Mouse (Mus musculus): Measurements from ENCODE around the gene Pvrig. TPM values are rescaled to one million over a fixed set of nuclear protein-coding genes. Genes with fewer than 3 reads are reported as not detected.
"Not testable (repeated sequence)": the region's sequence is repeated elsewhere in the genome, so short reads cannot be mapped to it uniquely, and the experiment has no call there.

Pvrig gene
- not detected in 2 replicates for polyA plus RNA-seq (2011; ENCODE audit: insufficient read depth, insufficient read length, low read depth, missing spikeins)

GRCm38 (mm10) chr5:138341661-138342060 is at the start of gene Pvrig:
Gene Pvrig, plus strand, starts transcription at chr5:138341961.
- no peak within 1 kb of the TSS for H3K4me3 ChIP-seq (ENCODE audit: low read depth, low read length)
- no peaks in the 10 kb centered on the region for H3K36me3 ChIP-seq (ENCODE audit: control insufficient read depth, insufficient read depth, low read length, poor library complexity, severe bottlenecking)
- H3K9me3 ChIP-seq (replicated peaks; ENCODE audit: control insufficient read depth, insufficient read depth, low read length, poor library complexity, severe bottlenecking) = no peaks in the 10 kb centered on the region
- no peaks in the 10 kb centered on the region for H3K4me1 ChIP-seq (ENCODE audit: control insufficient read depth, insufficient read depth, low read length)
- H3K27me3 ChIP-seq (ENCODE audit: control insufficient read depth, insufficient read depth, low read length, poor library complexity, severe bottlenecking) = no peaks in the 10 kb centered on the region
- no peak within 1 kb of the TSS for H3K27ac ChIP-seq (ENCODE audit: insufficient read depth, low read length)
- no peak within 1 kb of the TSS for H3K9ac ChIP-seq (ENCODE audit: low read depth, poor library complexity, severe bottlenecking)
- no peak for TF ChIP-seq EP300 (IDR thresholded peaks at IDR 0.05; ENCODE audit: insufficient read depth, low read depth, low read length)
- no peak for TF ChIP-seq POLR2A (IDR thresholded peaks at IDR 0.05; ENCODE audit: insufficient read depth, low read length)
- TF ChIP-seq CTCF (IDR thresholded peaks at IDR 0.05; ENCODE audit: low read depth, low read length) = no peak

GRCm38 (mm10) chr5:138294158-138294557 is 47.6 kb upstream of the Pvrig start:
- Histone ChIP-seq H3K4me3 (ENCODE audit: low read depth, low read length) (no peak overlapping the region), H3K9ac (ENCODE audit: low read depth, poor library complexity, severe bottlenecking) (no peak overlapping the region)

GRCm38 (mm10) chr5:138299613-138300012 is 42.1 kb upstream of the Pvrig start:
- Histone ChIP-seq H3K4me1 (ENCODE audit: control insufficient read depth, insufficient read depth, low read length) (no peaks in the 10 kb centered on the region), H3K9me3 (replicated peaks; ENCODE audit: control insufficient read depth, insufficient read depth, low read length, poor library complexity, severe bottlenecking) (no peaks in the 10 kb centered on the region), H3K27ac (ENCODE audit: insufficient read depth, low read length) (no peak overlapping the region), H3K4me3 (ENCODE audit: low read depth, low read length) (no peak overlapping the region), H3K9ac (ENCODE audit: low read depth, poor library complexity, severe bottlenecking) (no peak overlapping the region), H3K36me3 (ENCODE audit: control insufficient read depth, insufficient read depth, low read length, poor library complexity, severe bottlenecking) (peaks cover 2% of the 10 kb centered on the region), H3K27me3 (ENCODE audit: control insufficient read depth, insufficient read depth, low read length, poor library complexity, severe bottlenecking) (no peaks in the 10 kb centered on the region)
- TF ChIP-seq EP300 (IDR thresholded peaks at IDR 0.05; ENCODE audit: insufficient read depth, low read depth, low read length) (no peak), POLR2A (IDR thresholded peaks at IDR 0.05; ENCODE audit: insufficient read depth, low read length) (no peak), CTCF (IDR thresholded peaks at IDR 0.05; ENCODE audit: low read depth, low read length) (no peak)

More at GRCm38 (mm10) chr5:138294158-138294557, 47.6 kb upstream of the Pvrig start:
- no peaks in the 10 kb centered on the region for H3K4me1 ChIP-seq (ENCODE audit: control insufficient read depth, insufficient read depth, low read length)
- TF ChIP-seq EP300 (IDR thresholded peaks at IDR 0.05; ENCODE audit: insufficient read depth, low read depth, low read length) (no peak), POLR2A (IDR thresholded peaks at IDR 0.05; ENCODE audit: insufficient read depth, low read length) (no peak), CTCF (IDR thresholded peaks at IDR 0.05; ENCODE audit: low read depth, low read length) (no peak)
- no peaks in the 10 kb centered on the region for H3K27me3 ChIP-seq (ENCODE audit: control insufficient read depth, insufficient read depth, low read length, poor library complexity, severe bottlenecking)
- H3K9me3 ChIP-seq (replicated peaks; ENCODE audit: control insufficient read depth, insufficient read depth, low read length, poor library complexity, severe bottlenecking) = no peaks in the 10 kb centered on the region
- H3K36me3 ChIP-seq (ENCODE audit: control insufficient read depth, insufficient read depth, low read length, poor library complexity, severe bottlenecking) = peaks cover 6% of the 10 kb centered on the region; the same call in 1 of the 2 replicates
- H3K27ac ChIP-seq (ENCODE audit: insufficient read depth, low read length) = no peak overlapping the region

GRCm38 (mm10) chr5:138312795-138313194 is 29.0 kb upstream of the Pvrig start:
- Histone ChIP-seq H3K27me3 (ENCODE audit: control insufficient read depth, insufficient read depth, low read length, poor library complexity, severe bottlenecking) (no peaks in the 10 kb centered on the region), H3K27ac (ENCODE audit: insufficient read depth, low read length) (no peak overlapping the region), H3K4me1 (ENCODE audit: control insufficient read depth, insufficient read depth, low read length) (no peaks in the 10 kb centered on the region), H3K9ac (ENCODE audit: low read depth, poor library complexity, severe bottlenecking) (no peak overlapping the region), H3K36me3 (ENCODE audit: control insufficient read depth, insufficient read depth, low read length, poor library complexity, severe bottlenecking) (peaks cover 3% of the 10 kb centered on the region), H3K4me3 (ENCODE audit: low read depth, low read length) (no peak overlapping the region), H3K9me3 (replicated peaks; ENCODE audit: control insufficient read depth, insufficient read depth, low read length, poor library complexity, severe bottlenecking) (no peaks in the 10 kb centered on the region)
- TF ChIP-seq CTCF (IDR thresholded peaks at IDR 0.05; ENCODE audit: low read depth, low read length) (no peak), POLR2A (IDR thresholded peaks at IDR 0.05; ENCODE audit: insufficient read depth, low read length) (no peak), EP300 (IDR thresholded peaks at IDR 0.05; ENCODE audit: insufficient read depth, low read depth, low read length) (no peak)

GRCm38 (mm10) chr5:138343216-138343615 is 1.5 kb downstream of the Pvrig start:
- Histone ChIP-seq H3K4me1 (ENCODE audit: control insufficient read depth, insufficient read depth, low read length) (no peaks in the 10 kb centered on the region), H3K27ac (ENCODE audit: insufficient read depth, low read length) (no peak overlapping the region), H3K27me3 (ENCODE audit: control insufficient read depth, insufficient read depth, low read length, poor library complexity, severe bottlenecking) (no peaks in the 10 kb centered on the region), H3K9me3 (replicated peaks; ENCODE audit: control insufficient read depth, insufficient read depth, low read length, poor library complexity, severe bottlenecking) (no peaks in the 10 kb centered on the region; the same call in 1 of the 2 replicates), H3K36me3 (ENCODE audit: control insufficient read depth, insufficient read depth, low read length, poor library complexity, severe bottlenecking) (no peaks in the 10 kb centered on the region), H3K4me3 (ENCODE audit: low read depth, low read length) (no peak overlapping the region), H3K9ac (ENCODE audit: low read depth, poor library complexity, severe bottlenecking) (no peak overlapping the region)
- TF ChIP-seq EP300 (IDR thresholded peaks at IDR 0.05; ENCODE audit: insufficient read depth, low read depth, low read length) (no peak), CTCF (IDR thresholded peaks at IDR 0.05; ENCODE audit: low read depth, low read length) (no peak), POLR2A (IDR thresholded peaks at IDR 0.05; ENCODE audit: insufficient read depth, low read length) (no peak)

GRCm38 (mm10) chr5:138363208-138363607 is 21.4 kb downstream of the Pvrig start:
- H3K27ac ChIP-seq (ENCODE audit: insufficient read depth, low read length); H3K9me3 ChIP-seq (replicated peaks; ENCODE audit: control insufficient read depth, insufficient read depth, low read length, poor library complexity, severe bottlenecking); H3K4me1 ChIP-seq (ENCODE audit: control insufficient read depth, insufficient read depth, low read length); H3K4me3 ChIP-seq (ENCODE audit: low read depth, low read length); H3K36me3 ChIP-seq (ENCODE audit: control insufficient read depth, insufficient read depth, low read length, poor library complexity, severe bottlenecking); H3K27me3 ChIP-seq (ENCODE audit: control insufficient read depth, insufficient read depth, low read length, poor library complexity, severe bottlenecking); H3K9ac ChIP-seq (ENCODE audit: low read depth, poor library complexity, severe bottlenecking): not testable (repeated sequence)

- H3K4me1 ChIP-seq (ENCODE audit: control insufficient read depth, insufficient read depth, low read length); H3K9ac ChIP-seq (ENCODE audit: low read depth, poor library complexity, severe bottlenecking); H3K27me3 ChIP-seq (ENCODE audit: control insufficient read depth, insufficient read depth, low read length, poor library complexity, severe bottlenecking); H3K27ac ChIP-seq (ENCODE audit: insufficient read depth, low read length); H3K4me3 ChIP-seq (ENCODE audit: low read depth, low read length); H3K9me3 ChIP-seq (replicated peaks; ENCODE audit: control insufficient read depth, insufficient read depth, low read length, poor library complexity, severe bottlenecking); H3K36me3 ChIP-seq (ENCODE audit: control insufficient read depth, insufficient read depth, low read length, poor library complexity, severe bottlenecking): not testable (repeated sequence)
Observed at GRCm38 (mm10) chr5:138365347-138365746, 23.6 kb downstream of the Pvrig start.

All from ES-Bruce4 (cell line).